Mouse (Mus musculus) naive thymus-derived CD4-positive, alpha-beta T cell, adult 2 months (primary cell): ENCODE measurements around the gene Fam81a.
A peak's percentile ranks its signal among the peaks of the same experiment; 100 is the strongest.

Experiments
- DNase-seq: peaks from one replicate; pipeline ENCODE4 v3.0.0-alpha.2; 2011; ENCODE audit warnings: low read depth

Gene Fam81a

DNA sequence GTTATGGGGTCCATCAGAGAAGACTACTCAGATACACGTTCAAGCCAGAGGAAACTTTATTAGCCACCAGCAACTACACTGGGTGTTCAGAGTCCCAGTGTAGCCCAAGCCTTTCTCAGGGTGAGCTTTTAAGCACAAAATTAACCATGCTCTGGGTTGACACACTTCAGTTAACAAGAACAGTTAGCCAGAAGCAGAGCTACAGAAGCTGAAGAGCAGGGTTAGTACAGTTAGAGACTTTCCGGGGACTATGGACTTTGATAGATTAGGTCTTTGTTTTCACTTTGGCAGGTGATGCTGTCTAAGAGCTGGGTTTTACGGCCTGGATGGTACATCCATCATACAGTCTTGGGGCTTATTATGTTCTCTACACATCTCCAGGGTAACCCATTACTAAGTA lies 89.6 kb downstream of the Fam81a start:
- no peak for DNase-seq

DNA sequence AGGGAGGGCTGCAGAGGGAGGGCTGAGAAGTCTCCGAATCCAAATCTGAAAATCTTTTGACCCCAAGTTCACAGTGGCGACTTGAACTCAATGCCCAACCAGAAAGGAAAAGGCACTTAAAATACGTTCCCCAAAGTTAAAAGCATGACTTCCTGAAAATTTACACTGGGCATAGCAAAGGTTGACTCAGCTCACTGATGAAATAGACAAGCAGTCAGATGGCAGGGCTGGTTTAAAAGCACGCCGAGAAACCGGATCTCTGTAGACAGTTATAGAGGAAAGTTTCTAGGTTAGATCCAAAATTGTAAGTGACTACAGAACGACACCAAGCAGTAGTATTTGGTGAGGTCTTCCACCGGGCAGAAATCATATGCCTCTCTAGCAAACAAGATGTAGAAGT lies 92.5 kb downstream of the Fam81a start:
- no peak for DNase-seq

DNA sequence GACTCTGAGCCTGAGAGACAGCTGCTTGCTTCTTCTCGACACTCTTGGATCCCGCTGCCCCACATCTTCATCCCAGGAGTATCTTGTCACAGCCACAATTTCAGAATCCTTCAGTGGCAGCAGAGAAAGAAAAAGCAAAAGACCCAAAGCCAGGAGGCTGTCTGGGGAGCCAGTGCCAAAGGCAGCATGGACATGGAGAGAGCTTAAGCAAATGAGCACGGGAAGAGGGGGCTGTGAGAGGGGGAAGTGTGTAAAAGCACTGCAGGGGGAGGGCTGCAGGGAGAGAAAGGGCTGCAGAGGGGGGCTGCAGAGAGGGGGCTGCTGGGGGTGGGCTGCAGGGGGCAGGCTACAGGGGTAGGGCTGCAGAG lies 93.0 kb downstream of the Fam81a start:
- no peak for DNase-seq

DNA sequence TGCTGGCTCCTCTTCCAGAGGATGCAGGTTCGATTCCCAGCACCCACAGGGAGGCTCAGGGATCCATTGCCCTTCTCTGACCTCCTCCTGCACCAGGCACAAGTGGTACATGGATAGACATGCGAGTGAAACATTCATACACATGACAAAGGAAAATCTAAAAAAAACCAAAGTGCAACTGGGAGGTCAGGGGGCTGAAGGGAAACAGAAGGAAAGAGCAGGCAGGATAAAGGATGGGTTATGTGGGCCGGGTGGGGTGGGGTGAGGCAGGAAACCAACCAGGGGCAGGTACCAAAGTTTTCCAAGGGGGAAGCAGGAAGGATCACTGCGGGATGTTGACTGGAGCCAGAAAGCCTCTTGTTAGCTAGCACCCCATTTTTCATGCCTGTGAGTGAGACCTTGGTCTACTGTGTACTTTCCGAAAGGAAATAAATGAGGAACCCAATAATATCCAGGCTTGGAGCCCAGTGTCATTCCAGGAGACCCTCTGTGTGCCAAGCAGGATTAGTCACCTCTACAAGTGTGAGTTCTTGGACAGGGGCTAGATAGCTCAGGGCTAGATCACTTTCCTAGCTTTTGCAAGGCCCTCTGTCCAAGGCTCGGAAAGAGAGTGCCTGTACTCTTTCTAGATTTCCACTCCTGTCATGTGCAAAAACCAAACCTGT lies 93.5 kb downstream of the Fam81a start:
- DNase-seq, result no peak

DNA sequence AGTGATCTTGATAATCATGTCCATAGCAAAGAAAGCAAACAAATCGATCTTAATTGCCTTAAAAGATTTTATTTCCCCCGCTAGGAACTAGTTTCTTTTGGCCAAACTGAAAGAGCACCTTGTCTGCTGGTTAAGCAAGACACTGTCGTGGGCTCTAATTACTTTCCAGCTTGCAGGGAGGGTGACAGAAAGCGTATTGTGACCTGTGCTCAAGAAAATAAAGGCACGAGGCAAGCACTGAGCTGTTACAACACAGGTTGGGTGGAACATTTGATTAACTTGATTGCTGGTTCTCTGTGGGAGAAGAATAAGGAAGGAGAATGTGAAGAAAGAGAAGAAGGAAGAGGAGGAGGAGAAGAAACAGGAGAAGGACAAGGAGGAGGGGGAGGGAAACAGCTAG lies 94.1 kb downstream of the Fam81a start:
- no peak for DNase-seq

DNA sequence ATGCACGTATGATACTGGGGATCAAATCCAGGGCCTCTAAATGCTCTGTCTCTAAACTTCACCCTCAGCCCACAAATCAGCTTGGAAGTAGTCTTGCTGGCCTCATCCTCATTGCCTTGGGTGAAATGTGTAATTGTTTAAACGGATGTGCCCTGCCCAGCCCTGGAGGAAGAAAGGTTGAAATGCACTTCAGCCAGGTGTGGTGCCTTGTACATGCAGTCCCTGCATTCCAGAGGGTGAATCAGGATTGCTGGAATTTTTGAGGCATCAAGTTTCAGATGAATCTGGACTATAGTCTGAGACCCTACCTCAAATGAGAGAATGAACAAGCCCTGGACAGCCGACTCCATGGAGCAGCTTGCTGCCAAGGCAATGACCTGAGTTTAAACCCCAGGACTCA lies 94.5 kb downstream of the Fam81a start:
- DNase-seq, result no peak

DNA sequence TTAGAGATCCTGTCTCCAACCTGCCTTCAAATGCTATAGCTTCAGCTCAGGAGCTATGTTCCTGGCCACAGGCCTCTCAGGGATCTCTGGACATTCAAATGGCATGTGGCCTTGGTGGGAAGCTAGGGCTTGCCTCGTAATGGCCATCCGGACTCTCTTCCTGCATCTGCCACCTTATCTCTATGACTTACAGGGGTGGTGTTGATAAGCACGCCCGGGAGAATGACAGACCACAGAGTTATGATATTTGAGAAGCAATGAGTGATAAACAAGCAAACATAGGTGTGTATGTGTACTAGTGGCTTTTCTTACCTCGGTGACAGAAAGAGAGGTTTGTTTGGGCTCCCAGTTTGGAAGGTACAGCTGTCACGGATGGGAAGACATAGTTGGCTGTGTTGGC lies 96.1 kb downstream of the Fam81a start:
- DNase-seq, result no peak

DNA sequence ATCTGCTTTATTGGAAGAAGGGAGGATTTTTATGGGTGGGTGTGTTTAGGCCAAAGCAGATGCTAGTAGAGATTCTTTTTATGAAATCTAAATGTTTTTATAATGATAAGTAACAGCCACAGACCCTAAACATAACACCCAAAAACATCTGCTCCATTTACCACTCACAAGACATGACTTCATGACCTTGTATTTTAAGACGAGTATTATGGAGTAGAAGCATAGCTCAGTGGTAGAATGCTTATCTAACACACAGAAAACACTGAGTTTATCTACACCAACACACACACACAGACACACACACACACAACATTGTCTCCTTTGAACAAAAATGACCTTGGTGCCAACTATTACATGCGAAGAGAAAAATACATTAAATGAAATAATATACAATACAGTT lies 97.5 kb downstream of the Fam81a start:
- DNase-seq, result no peak

DNA sequence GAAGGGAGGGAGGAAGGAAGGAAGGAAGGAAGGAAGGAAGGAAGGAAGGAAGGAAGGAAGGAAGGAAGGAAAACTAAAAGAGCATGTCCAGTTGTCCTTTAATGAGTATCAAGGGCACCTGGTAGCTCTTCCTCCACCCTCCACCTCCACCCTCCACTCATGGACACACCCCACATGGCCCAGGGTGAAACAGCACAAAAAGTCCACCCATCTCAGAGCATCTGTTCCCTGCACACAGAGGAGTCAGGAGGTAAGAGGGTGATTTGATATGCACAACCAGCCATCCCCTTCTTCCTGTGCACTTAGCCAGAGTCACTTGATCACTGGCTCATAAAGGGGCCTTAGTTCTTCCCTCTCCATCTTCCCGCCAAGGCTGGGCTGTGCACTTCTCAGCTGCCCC lies 99.4 kb downstream of the Fam81a start:
- no peak for DNase-seq

DNA sequence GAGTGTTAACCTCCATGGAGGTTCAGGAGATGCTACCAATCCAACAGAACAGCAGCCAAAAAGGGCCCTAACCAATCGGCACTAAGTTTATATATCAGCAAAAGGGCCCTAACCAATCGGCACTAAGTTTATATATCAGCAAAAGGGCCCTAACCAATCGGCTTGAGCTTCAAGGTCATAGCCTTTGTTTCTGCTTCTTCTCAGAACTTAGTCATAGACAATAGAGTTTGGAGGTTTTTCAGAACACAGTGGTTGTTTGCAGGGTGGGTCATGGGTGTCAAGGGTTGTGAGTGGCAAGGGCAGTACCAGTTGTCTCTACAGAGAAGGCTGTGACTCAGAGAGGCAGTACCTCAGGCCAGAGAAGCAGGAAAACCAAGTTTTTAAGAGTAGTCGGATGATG lies 100.2 kb downstream of the Fam81a start:
- no peak for DNase-seq

DNA sequence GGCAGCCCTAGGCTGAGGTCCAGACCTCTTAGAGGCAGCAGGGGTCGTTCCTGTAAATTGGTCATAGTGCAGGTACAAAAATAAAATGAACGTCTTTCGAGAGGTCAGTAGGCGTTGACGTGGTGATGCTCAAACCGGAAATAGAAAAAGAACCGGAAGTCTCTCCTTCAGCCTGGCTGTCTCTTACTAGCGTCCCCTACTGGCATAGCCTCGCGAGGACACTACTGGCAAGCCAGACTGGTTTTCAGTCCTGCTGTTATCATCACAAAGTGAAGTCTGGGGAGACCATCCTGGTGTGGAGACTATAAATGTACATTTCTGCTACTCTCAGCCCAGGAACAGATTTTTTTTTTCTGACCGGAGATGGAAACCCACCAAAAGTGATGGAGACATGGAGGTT lies 101.8 kb downstream of the Fam81a start:
- peak; percentile 9 for DNase-seq

DNA sequence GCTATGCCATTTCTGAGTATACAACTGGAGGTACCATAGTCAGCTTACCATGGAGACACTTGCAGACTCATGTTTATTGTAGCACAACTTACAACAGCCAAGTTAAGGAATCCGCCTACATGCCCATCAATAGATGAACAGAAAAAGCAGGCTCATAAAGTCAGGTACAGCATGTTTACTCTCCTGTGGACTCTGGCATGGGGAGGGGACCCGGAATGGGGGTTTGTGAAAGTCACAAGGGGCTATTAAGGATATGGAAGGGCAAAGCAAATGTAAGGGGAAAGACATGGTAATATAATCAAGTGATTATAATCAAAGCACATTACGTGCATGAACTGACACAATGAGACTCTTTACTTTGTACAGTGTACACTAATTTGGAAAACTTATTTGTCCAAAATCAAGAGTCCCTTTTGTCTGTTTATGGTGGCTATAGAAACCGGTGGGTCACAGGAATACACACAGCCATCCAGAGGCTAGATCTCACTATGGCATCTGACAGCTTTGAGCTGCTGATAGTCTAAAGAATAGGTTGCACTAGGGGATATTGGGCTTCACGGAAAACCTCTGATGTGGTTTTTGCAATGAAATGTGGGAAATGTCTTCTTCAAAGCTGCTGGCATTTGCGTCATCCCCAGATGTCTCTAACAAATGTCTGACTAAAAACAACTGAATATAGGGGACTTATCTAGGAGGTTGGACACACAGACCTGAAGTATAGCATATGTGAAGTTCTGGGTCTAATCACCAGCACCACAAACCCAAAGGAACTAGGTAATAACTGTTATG lies 102.6 kb downstream of the Fam81a start:
- DNase-seq, result peak; percentile 66
